Mouse (Mus musculus) ES-Bruce4 (cell line): ENCODE measurements around the gene Hebp1.

Experiments
- EP300 ChIP-seq: IDR thresholded peaks from 2 replicates; pipeline ENCODE4 v1.6.1; 2011; ENCODE audit warnings: low read depth, low read length; ENCODE audit not compliant: insufficient read depth
- POLR2A ChIP-seq: IDR thresholded peaks from one replicate; pipeline ENCODE4 v1.8.1; 2011; ENCODE audit warnings: low read length; ENCODE audit not compliant: insufficient read depth

DNA sequence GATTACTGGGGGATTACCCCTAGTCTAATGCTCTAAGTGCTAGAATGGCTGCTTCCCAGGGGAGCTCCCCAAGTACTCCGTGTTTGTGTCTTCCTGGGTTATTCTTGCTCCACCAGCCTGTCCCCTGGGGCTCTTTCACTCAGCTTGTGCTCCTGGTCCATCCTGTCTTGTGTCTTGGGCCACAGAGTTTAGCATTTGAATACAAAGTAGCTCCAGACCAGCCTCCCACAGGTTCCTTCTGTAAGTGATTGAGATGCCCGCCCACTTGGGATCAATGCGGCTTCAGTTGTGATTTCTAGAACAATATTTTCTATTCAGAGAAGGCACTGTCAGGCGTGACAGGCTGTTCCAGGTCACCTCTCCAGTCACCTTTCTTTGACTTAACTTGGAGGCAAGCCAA lies 4.1 kb downstream of the Hebp1 start:
- no peak for TF ChIP-seq POLR2A
- TF ChIP-seq EP300, result 0 out of 2 replicates have a peak, but pooled peaks have one; percentile 9
